Mouse (Mus musculus) NIH3T3 (cell line): ENCODE measurements around the gene Umodl1.

Source experiments
- DNase-seq: peaks from one replicate; pipeline ENCODE4 v3.0.0-alpha.2; 2012; ENCODE audit warnings: low read depth

Gene Umodl1

GRCm38 (mm10) chr17:30954340-30954739 is at the start of gene Umodl1:
Umodl1 (plus strand) TSS chr17:30954640.
- no peak for DNase-seq

- no peak for DNase-seq
These were observed 46.9 kb upstream of the Umodl1 start for GRCm38 (mm10) chr17:30907577-30907976.

- peak; percentile 61 for DNase-seq
These were observed 43.3 kb upstream of the Umodl1 start for GRCm38 (mm10) chr17:30910866-30911731.

GRCm38 (mm10) chr17:30911732-30912088 is 42.7 kb upstream of the Umodl1 start:
- DNase-seq, result no peak

GRCm38 (mm10) chr17:30912536-30912935 is 41.9 kb upstream of the Umodl1 start:
- no peak for DNase-seq

GRCm38 (mm10) chr17:30914264-30914663 is 40.2 kb upstream of the Umodl1 start:
- no peak for DNase-seq

GRCm38 (mm10) chr17:30923566-30923965 is 30.9 kb upstream of the Umodl1 start:
- peak; percentile 9 for DNase-seq

- DNase-seq, result no peak
These were observed 23.6 kb upstream of the Umodl1 start for GRCm38 (mm10) chr17:30930827-30931226.

GRCm38 (mm10) chr17:30932836-30933235 is 21.6 kb upstream of the Umodl1 start:
- no peak for DNase-seq

GRCm38 (mm10) chr17:30935301-30935700 is 19.1 kb upstream of the Umodl1 start:
- no peak for DNase-seq

- peak; percentile 59 for DNase-seq
These were observed 15.9 kb upstream of the Umodl1 start for GRCm38 (mm10) chr17:30938554-30938953.

- no peak for DNase-seq
These were observed 6.1 kb upstream of the Umodl1 start for GRCm38 (mm10) chr17:30948382-30948781.

GRCm38 (mm10) chr17:30950780-30951179 is 3.7 kb upstream of the Umodl1 start:
- DNase-seq, result peak; percentile 80

GRCm38 (mm10) chr17:30951600-30951999 is 2.8 kb upstream of the Umodl1 start:
- DNase-seq, result no peak

GRCm38 (mm10) chr17:30961936-30962592 is 7.6 kb downstream of the Umodl1 start:
- no peak for DNase-seq

GRCm38 (mm10) chr17:30962880-30963279 is 8.4 kb downstream of the Umodl1 start:
- DNase-seq, result no peak

GRCm38 (mm10) chr17:30969983-30970382 is 15.5 kb downstream of the Umodl1 start:
- DNase-seq, result no peak

- no peak for DNase-seq
These were observed 17.4 kb downstream of the Umodl1 start for GRCm38 (mm10) chr17:30971877-30972276.

GRCm38 (mm10) chr17:30973332-30973731 is 18.9 kb downstream of the Umodl1 start:
- no peak for DNase-seq

- DNase-seq, result no peak
These were observed 22.9 kb downstream of the Umodl1 start for GRCm38 (mm10) chr17:30977290-30977689.

GRCm38 (mm10) chr17:30978556-30978955 is 24.1 kb downstream of the Umodl1 start:
- no peak for DNase-seq

- no peak for DNase-seq
These were observed 29.1 kb downstream of the Umodl1 start for GRCm38 (mm10) chr17:30983521-30983920.

GRCm38 (mm10) chr17:30990254-30990653 is 35.8 kb downstream of the Umodl1 start:
- DNase-seq, result peak; percentile 48
